Mouse (Mus musculus) hindbrain, embryonic 15.5 days (tissue): ENCODE results near the gene Syne3. TPM values are rescaled to one million over a fixed set of nuclear protein-coding genes. Genes with fewer than 3 reads are reported as not detected.

ENCODE experiments used
- ATAC-seq: fragments of 200-750 bp; cut with Nextera tagmentation; 2 replicates; pipeline ENCODE4 v1.8.0; 2017; ENCODE audit warnings: low read depth, moderate number of reproducible peaks, moderate TSS enrichment; ENCODE audit not compliant: low FRiP score
- H3K27ac ChIP-seq: fragments of 300-500 bp; sonication (generic); replicated peaks from 2 replicates; pipeline ENCODE4 v1.5.1; 2015; ENCODE audit warnings: mild to moderate bottlenecking, inconsistent platforms
- H3K27me3 ChIP-seq: fragments of 300-500 bp; sonication (generic); 2 replicates; pipeline ENCODE4 v1.6.1; 2015; ENCODE audit warnings: control low read depth, inconsistent platforms
- H3K36me3 ChIP-seq: fragments of 300-500 bp; sonication (generic); 2 replicates; pipeline ENCODE4 v1.6.1; 2015; ENCODE audit warnings: control low read depth, inconsistent platforms
- H3K4me1 ChIP-seq: fragments of 300-500 bp; sonication (generic); replicated peaks from 2 replicates; pipeline ENCODE4 v1.6.1; 2015; ENCODE audit warnings: control low read depth, inconsistent platforms
- H3K4me2 ChIP-seq: fragments of 300-500 bp; sonication (generic); 2 replicates; pipeline ENCODE4 v1.6.1; 2015; ENCODE audit warnings: moderate library complexity, mild to moderate bottlenecking, inconsistent platforms
- H3K4me3 ChIP-seq: fragments of 300-500 bp; sonication (generic); 2 replicates; pipeline ENCODE4 v1.5.1; 2015; ENCODE audit warnings: mild to moderate bottlenecking, inconsistent platforms
- H3K9ac ChIP-seq: fragments of 300-500 bp; sonication (generic); 2 replicates; pipeline ENCODE4 v1.6.1; 2015; ENCODE audit warnings: inconsistent platforms
- H3K9me3 ChIP-seq: fragments of 300-500 bp; sonication (generic); 2 replicates; pipeline ENCODE4 v1.6.1; 2016; ENCODE audit warnings: control low read depth, inconsistent platforms
- WGBS: fragments of 180-500 bp; shearing (Covaris S2); methylation state at CpG from one replicate; pipeline ENCODE4 v1.1.7; 2015; 5-methylcytosine and 5-hydroxymethylcytosine counted together
- polyA plus RNA-seq: library from polyadenylated mRNA; unstranded; fragments of >200 nt; fragmentation: Nextera tagmentation; extraction: Ambion mirVana; gene quantifications from 2 replicates; pipeline ENCODE4 v1.2.1, GENCODE M21; 2015

Syne3 gene
- polyA plus RNA-seq, 1 experiment from 2014 or later: 0.36 TPM

DNA sequence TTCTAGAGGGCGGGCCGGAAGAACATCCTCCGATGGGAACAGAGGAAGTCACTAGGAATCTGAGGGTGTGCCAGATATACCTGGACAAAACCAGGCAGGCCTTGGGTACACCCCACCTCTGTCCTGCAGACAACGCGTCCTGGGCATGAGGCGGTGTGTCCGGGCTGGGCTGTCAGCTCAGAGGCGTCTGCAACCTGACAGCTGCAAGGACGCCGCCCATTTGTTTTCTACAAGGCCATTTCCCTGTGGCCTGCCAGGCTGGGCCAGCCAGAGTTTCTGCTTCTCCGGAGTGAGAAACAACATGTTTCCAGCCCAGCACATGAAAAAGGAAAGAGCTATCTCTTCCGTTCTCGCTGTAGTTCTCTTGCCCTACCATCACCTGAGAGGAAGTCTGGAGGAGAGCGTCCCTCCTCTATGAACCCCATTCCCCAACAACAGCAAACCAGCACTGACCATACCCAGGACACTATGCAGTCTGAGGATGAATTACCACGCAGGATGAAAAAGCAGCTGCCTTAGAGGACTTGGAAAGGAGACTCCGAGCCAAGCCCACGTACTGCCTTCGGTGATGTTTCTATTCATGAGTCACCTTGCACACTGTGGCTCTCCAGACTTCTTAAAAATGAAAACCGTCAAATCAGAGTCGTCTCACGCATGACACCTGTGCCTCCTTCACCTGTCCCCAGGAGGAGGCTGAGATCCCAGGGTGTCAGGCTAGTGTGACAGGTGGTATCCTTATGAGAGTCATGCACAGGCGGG, 4.5 kb downstream of the Syne3 start:
- Histone ChIP-seq H3K27me3 (peaks cover 34% of the 10 kb centered on the region), H3K4me1 (peaks cover 19% of the 10 kb centered on the region), H3K4me2 (no peak overlapping the region), H3K9me3 (no peaks in the 10 kb centered on the region), H3K27ac (no peak overlapping the region), H3K36me3 (no peaks in the 10 kb centered on the region), H3K9ac (no peak overlapping the region), H3K4me3 (no peak overlapping the region)
- no peak for ATAC-seq
- 83% methylated on average over 22 of the region's 22 CpGs for WGBS

DNA sequence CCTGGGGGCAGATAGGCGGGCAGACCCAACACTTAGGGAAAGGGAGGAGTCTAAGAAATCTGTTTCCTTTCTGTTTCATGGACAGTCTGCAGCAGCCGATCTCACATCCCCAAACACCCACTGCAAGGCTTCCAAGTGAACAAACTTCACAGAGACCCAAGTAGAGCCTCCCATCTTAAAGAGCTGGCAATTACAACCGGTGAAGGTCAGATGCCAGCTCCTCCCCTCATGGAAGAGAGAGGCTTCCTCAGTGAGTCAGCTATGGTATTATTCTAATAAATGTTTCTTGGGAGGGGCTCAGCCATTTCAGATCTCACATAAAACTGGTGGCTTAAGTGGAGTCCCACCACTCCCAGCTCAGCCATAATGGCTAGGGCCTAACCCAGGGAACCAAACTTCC, 5.9 kb downstream of the Syne3 start:
- no peak overlapping the region for H3K4me2 ChIP-seq
- H3K36me3 ChIP-seq: no peaks in the 10 kb centered on the region
- WGBS: 75% methylated on average over 3 of the region's 3 CpGs
- no peak overlapping the region for H3K9ac ChIP-seq
- H3K27me3 ChIP-seq: peaks cover 21% of the 10 kb centered on the region
- ATAC-seq: no peak
- H3K27ac ChIP-seq: no peak overlapping the region
- peaks cover 4% of the 10 kb centered on the region for H3K4me1 ChIP-seq
- no peak overlapping the region for H3K4me3 ChIP-seq
- H3K9me3 ChIP-seq: no peaks in the 10 kb centered on the region

- WGBS: 39% methylated on average over 9 of the region's 9 CpGs
- no peak for ATAC-seq
- Histone ChIP-seq H3K27me3 (peaks cover 15% of the 10 kb centered on the region), H3K9ac (no peak overlapping the region), H3K4me2 (no peak overlapping the region), H3K4me1 (no peaks in the 10 kb centered on the region; the same call in 1 of the 2 replicates), H3K36me3 (no peaks in the 10 kb centered on the region), H3K27ac (no peak overlapping the region), H3K4me3 (no peak overlapping the region), H3K9me3 (no peaks in the 10 kb centered on the region)
Observed at GRCm38 (mm10) chr12:105003158-105003557, 6.5 kb downstream of the Syne3 start.

DNA sequence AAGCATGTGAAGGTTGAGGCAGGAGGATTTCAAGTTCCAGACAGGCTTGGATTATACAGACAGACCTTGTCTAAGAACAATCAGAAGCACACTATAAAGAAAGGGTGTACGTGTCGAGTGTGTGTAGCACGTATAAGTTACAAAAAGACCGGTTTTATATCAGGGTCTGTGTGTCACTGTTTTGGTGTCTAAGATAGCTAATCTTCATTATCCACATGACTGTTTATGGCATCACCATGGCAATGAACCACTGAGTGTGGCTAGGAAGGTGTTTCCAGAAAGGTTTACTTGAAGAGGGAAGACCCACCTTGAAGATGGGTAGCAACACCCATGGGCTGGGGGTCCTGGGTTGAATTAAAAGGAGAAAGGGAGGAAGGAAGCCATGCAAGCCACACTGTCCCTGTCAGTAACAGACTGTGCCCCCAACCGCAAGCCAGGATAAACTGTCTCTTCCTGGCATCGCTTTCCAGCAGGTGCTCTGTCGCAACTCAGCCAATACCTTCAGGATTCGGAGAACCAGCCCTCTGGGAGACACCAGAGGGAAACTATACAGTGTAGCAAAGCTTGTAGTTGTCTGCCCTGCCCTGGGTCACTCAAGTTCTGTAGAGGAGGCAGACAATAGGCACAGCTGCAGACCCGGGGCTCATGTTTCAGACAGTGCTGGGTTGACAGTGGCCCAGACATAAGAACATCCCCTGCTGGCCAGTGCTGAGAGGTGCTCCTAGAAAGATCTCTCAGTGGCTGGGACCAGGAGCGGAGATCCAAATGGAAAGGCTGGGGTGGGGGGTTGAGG, 7.1 kb downstream of the Syne3 start:
- Histone ChIP-seq H3K27ac (no peak overlapping the region), H3K27me3 (peaks cover 9% of the 10 kb centered on the region), H3K4me3 (no peak overlapping the region), H3K4me2 (no peak overlapping the region), H3K9me3 (no peaks in the 10 kb centered on the region), H3K4me1 (no peaks in the 10 kb centered on the region; the same call in 1 of the 2 replicates), H3K9ac (no peak overlapping the region), H3K36me3 (no peaks in the 10 kb centered on the region)
- WGBS: 69% methylated on average over 10 of the region's 10 CpGs
- ATAC-seq: no peak

DNA sequence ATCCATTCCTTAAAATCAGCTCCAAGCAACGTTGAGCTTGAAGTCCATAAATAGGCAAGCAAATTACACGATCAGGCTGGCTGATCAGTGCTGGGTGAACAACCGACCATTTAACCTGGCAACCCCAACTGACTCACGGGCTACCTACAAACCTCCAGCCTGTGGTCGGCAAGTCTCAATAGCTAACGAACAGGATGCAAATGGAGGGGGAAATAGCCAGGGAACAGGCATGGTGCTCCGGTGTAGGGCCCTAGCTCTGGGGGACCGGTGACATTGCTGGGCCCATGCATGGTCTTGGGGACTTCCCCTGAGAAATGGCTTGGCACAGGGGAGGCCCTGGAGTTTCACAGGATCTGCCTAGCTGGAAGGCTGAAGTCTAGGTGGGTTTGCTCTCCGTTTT, 8.3 kb downstream of the Syne3 start:
- 0 out of 2 replicates have a peak, but pooled peaks cover under 1% of the 10 kb centered on the region for H3K27me3 ChIP-seq
- ATAC-seq: no peak
- no peak overlapping the region for H3K27ac ChIP-seq
- 91% methylated on average over 9 of the region's 9 CpGs for WGBS
- no peaks in the 10 kb centered on the region for H3K9me3 ChIP-seq
- no peak overlapping the region for H3K4me3 ChIP-seq
- no peaks in the 10 kb centered on the region for H3K36me3 ChIP-seq
- H3K9ac ChIP-seq: no peak overlapping the region
- H3K4me2 ChIP-seq: no peak overlapping the region
- H3K4me1 ChIP-seq: no peaks in the 10 kb centered on the region; the same call in 1 of the 2 replicates

- no peak for ATAC-seq
- no peaks in the 10 kb centered on the region for H3K36me3 ChIP-seq
- H3K27me3 ChIP-seq: no peaks in the 10 kb centered on the region
- no peak overlapping the region for H3K4me2 ChIP-seq
- no peak overlapping the region for H3K4me3 ChIP-seq
- no peak overlapping the region for H3K9ac ChIP-seq
- H3K27ac ChIP-seq: no peak overlapping the region
- H3K9me3 ChIP-seq: no peaks in the 10 kb centered on the region
- H3K4me1 ChIP-seq: no peaks in the 10 kb centered on the region; the same call in 1 of the 2 replicates
- 83% methylated on average over 9 of the region's 9 CpGs for whole genome bisulfite sequencing
Observed at GRCm38 (mm10) chr12:105000487-105001283, 8.9 kb downstream of the Syne3 start.

GRCm38 (mm10) chr12:104999171-104999570, 10.4 kb downstream of the Syne3 start:
- H3K4me3 ChIP-seq: no peak overlapping the region
- no peak for ATAC-seq
- no peak overlapping the region for H3K9ac ChIP-seq
- H3K36me3 ChIP-seq: no peaks in the 10 kb centered on the region
- H3K4me2 ChIP-seq: no peak overlapping the region
- H3K27ac ChIP-seq: no peak overlapping the region
- no peaks in the 10 kb centered on the region for H3K27me3 ChIP-seq
- 57% methylated on average over 8 of the region's 8 CpGs for WGBS
- no peaks in the 10 kb centered on the region; the same call in 1 of the 2 replicates for H3K4me1 ChIP-seq
- no peaks in the 10 kb centered on the region for H3K9me3 ChIP-seq

DNA sequence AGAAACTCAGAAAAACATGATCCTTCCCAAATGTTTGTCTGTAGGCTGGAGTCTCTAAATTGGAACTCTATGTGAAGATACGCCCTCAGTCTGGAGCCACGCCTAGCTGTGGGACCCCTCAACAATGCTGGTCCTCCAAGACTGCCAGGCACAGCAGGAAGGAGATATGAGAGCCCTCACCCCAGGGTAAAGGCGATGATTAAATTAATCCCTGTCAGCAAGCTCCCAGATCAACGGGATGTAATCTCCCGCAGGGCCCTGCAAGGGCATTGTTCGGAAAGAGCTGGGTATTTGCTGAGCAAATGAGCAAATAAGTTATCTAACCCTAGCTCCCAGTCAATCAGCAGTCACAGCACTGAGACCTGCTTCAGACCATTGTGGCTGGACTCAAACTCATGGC, 11.1 kb downstream of the Syne3 start:
- Histone ChIP-seq H3K4me2 (no peak overlapping the region), H3K4me3 (no peak overlapping the region), H3K4me1 (no peaks in the 10 kb centered on the region; the same call in 1 of the 2 replicates), H3K27ac (no peak overlapping the region), H3K36me3 (no peaks in the 10 kb centered on the region), H3K27me3 (no peaks in the 10 kb centered on the region), H3K9ac (no peak overlapping the region), H3K9me3 (no peaks in the 10 kb centered on the region)
- ATAC-seq: no peak
- 71% methylated on average over 6 of the region's 6 CpGs for WGBS

GRCm38 (mm10) chr12:104997641-104998293, 11.8 kb downstream of the Syne3 start:
- Histone ChIP-seq H3K9me3 (no peaks in the 10 kb centered on the region), H3K4me3 (no peak overlapping the region), H3K36me3 (no peaks in the 10 kb centered on the region), H3K27me3 (no peaks in the 10 kb centered on the region), H3K4me1 (no peaks in the 10 kb centered on the region), H3K9ac (no peak overlapping the region), H3K27ac (no peak overlapping the region), H3K4me2 (no peak overlapping the region)
- 86% methylated on average over 10 of the region's 10 CpGs for WGBS
- no peak for ATAC-seq

- H3K4me3 ChIP-seq: no peak overlapping the region
- no peak overlapping the region for H3K4me2 ChIP-seq
- H3K9ac ChIP-seq: no peak overlapping the region
- 80% methylated on average over 10 of the region's 10 CpGs for WGBS
- ATAC-seq: no peak
- no peaks in the 10 kb centered on the region for H3K4me1 ChIP-seq
- no peaks in the 10 kb centered on the region for H3K27me3 ChIP-seq
- no peaks in the 10 kb centered on the region for H3K36me3 ChIP-seq
- H3K27ac ChIP-seq: no peak overlapping the region
- H3K9me3 ChIP-seq: no peaks in the 10 kb centered on the region
Observed at GRCm38 (mm10) chr12:104997159-104997558, 12.4 kb downstream of the Syne3 start.

DNA sequence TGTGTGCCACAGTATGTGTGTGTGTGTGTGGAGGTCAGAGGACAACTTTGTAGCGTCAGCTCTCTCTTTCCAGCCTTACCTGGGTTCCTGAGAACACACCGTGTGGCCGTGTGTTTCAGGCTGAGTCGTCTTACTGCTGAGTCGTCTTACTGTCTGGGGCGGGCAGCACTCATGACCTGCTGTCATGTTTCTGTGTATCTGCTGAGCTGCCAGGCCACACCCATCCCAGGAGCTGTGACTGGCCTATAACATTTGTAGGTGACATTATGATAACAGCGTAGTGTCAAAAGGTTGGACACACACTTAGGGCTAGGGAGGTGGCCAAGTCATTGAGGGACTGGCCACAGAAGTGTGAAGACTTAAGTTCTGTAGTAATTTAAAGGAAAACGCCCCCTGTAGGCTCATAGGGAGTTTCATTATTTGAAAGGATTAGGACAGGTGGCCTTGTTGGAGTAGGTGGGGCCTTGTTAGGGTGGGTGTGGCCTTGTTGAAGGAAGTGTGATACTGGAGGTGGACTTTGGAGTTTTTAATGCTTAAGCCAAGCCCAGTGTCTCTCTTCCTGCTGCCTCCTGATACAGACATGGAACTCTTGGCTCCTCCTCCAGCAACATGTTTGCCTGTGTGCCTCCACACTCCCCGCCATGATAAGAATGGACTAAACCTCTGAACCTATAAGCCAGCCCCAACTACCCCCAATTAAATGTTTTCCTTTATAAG, 13.4 kb downstream of the Syne3 start:
- no peak for ATAC-seq
- Histone ChIP-seq H3K4me1 (no peaks in the 10 kb centered on the region), H3K27ac (no peak overlapping the region), H3K9ac (no peak overlapping the region), H3K4me2 (no peak overlapping the region), H3K9me3 (no peaks in the 10 kb centered on the region), H3K27me3 (no peaks in the 10 kb centered on the region), H3K4me3 (no peak overlapping the region), H3K36me3 (no peaks in the 10 kb centered on the region)
- WGBS: 90% methylated on average over 9 of the region's 9 CpGs
